8 mouse cellular contexts compared by ENCODE assay signal in the genomic region with DNA sequence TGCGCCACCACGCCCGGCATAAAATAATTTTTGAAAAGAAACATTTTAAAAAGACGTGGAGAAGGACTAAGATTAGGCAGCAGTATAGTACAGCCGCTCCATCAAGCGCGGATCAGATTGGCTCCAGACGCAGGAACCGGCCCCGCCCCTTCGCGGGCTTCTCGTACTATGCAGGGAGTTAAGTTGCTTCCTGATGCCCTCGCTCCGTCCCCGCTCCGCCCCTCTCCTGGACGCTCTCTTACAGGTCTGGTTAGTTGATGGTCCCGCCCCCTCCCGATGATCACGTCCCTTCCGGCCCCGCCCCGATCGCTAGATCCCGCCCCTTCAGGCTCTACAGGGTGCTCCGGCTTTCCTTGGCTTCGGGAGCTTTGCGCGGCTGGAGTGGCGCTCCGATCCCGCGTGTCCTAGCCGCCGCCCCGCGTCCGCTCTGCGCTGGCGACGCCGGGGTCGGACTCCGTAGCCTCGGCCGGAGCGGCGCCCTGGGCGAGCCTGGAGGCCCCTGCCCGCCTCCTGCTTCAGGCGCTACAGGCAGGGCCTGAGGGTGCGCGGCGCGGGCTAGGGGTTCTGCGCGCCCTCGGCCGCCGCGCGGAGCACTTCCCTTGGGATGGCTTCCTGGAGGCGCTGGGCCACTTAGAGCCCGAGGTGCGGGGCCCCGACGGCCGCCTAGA. TPM values are rescaled to one million over a fixed set of nuclear protein-coding genes. Genes with fewer than 3 reads are reported as not detected.
DNase-seq lines count a peak whose midpoint lies in the region; ATAC-seq and TF ChIP-seq lines count a peak whose summit lies in the region.

A gene (plus strand): TSS at position 308 of the 668 bp plus-strand sequence.

- peaks cover 36% of the 10 kb centered on the region for H3K36me3 ChIP-seq in G1E (replicated peaks)
- 0 out of 2 replicates have a peak, but pooled peaks cover 2% of the 10 kb centered on the region for H3K36me3 ChIP-seq in forebrain, embryonic 16.5 days (ENCODE audit: control insufficient read depth, insufficient read depth)
- peaks cover 27% of the 10 kb centered on the region for H3K36me3 ChIP-seq in lung, embryonic 14.5 days (ENCODE audit: insufficient read depth)
- H3K36me3 ChIP-seq in thymus, adult 2 months (ENCODE audit: control insufficient read depth, insufficient read depth, low read length), result 0 out of 2 replicates have a peak, but pooled peaks cover 5% of the 10 kb centered on the region

- peak within 1 kb of the TSS; percentile 54 for H3K4me2 ChIP-seq in forebrain, embryonic 16.5 days (ENCODE audit: low read length)
- H3K4me2 ChIP-seq in lung, embryonic 14.5 days, result peak within 1 kb of the TSS; percentile 86

- peak within 1 kb of the TSS; percentile 89 for H3K27ac ChIP-seq in forebrain, embryonic 16.5 days (ENCODE audit: low read length)
- peak within 1 kb of the TSS; percentile 93 for H3K27ac ChIP-seq in layer of hippocampus, adult 2 months
- H3K27ac ChIP-seq in lung, embryonic 14.5 days (ENCODE audit: low read depth), result peak within 1 kb of the TSS; percentile 94
- H3K27ac ChIP-seq in olfactory bulb, adult 2 months (ENCODE audit: insufficient read depth, low read depth, low read length), result peak within 1 kb of the TSS; percentile 60
- H3K27ac ChIP-seq in thymus, adult 2 months (ENCODE audit: control insufficient read depth, insufficient read depth, low read length), result no peak within 1 kb of the TSS

- no peaks in the 10 kb centered on the region for H3K9me3 ChIP-seq in G1E (replicated peaks)
- no peaks in the 10 kb centered on the region for H3K9me3 ChIP-seq in forebrain, embryonic 16.5 days (ENCODE audit: control insufficient read depth, low read length)
- no peaks in the 10 kb centered on the region for H3K9me3 ChIP-seq in lung, embryonic 14.5 days (ENCODE audit: low read depth, low read length)

- intact Hi-C loops in heart, postnatal 36 days (cut with DNase I), result no loop called here

- H3K4me1 ChIP-seq in G1E (ENCODE audit: insufficient read depth, low read depth, low read length), result peaks cover 70% of the 10 kb centered on the region
- peaks cover 19% of the 10 kb centered on the region for H3K4me1 ChIP-seq in forebrain, embryonic 16.5 days (replicated peaks; ENCODE audit: control insufficient read depth, insufficient read depth, low read length)
- 0 out of 2 replicates have a peak, but pooled peaks cover 4% of the 10 kb centered on the region for H3K4me1 ChIP-seq in lung, embryonic 14.5 days (ENCODE audit: insufficient read depth)
- H3K4me1 ChIP-seq in olfactory bulb, adult 2 months (ENCODE audit: control insufficient read depth, insufficient read depth, low read length), result peaks cover 23% of the 10 kb centered on the region
- H3K4me1 ChIP-seq in thymus, adult 2 months (replicated peaks; ENCODE audit: control insufficient read depth, insufficient read depth, low read length), result peaks cover 22% of the 10 kb centered on the region

- H3K9ac ChIP-seq in forebrain, embryonic 16.5 days (replicated peaks; ENCODE audit: low read depth, low read length), result peak within 1 kb of the TSS; percentile 84
- H3K9ac ChIP-seq in lung, embryonic 14.5 days, result peak within 1 kb of the TSS; percentile 89

- under 1% methylated on average over 68 of the region's 69 CpGs for WGBS in forebrain, embryonic 16.5 days
- WGBS in lung, embryonic 14.5 days, result under 1% methylated on average over 69 of the region's 69 CpGs
- under 1% methylated on average over 69 of the region's 69 CpGs for WGBS in olfactory bulb, adult 2 months
- under 1% methylated on average over 69 of the region's 69 CpGs for WGBS in thymus, adult 2 months

- peak within 1 kb of the TSS; percentile 90 for H3K4me3 ChIP-seq in G1E (ENCODE audit: low read depth, low read length)
- H3K4me3 ChIP-seq in forebrain, embryonic 16.5 days (replicated peaks; ENCODE audit: low read length), result peak within 1 kb of the TSS; percentile 81
- peak within 1 kb of the TSS; percentile 74 for H3K4me3 ChIP-seq in layer of hippocampus, adult 2 months
- peak within 1 kb of the TSS; percentile 82 for H3K4me3 ChIP-seq in lung, embryonic 14.5 days (ENCODE audit: low read depth, low read length)
- peak within 1 kb of the TSS; percentile 98 for H3K4me3 ChIP-seq in olfactory bulb, adult 2 months (ENCODE audit: insufficient read depth, low read depth, low read length)
- H3K4me3 ChIP-seq in thymus, adult 2 months (ENCODE audit: control insufficient read depth, insufficient read depth, low read length), result peak within 1 kb of the TSS; percentile 91

- H3K27me3 ChIP-seq in G1E (ENCODE audit: insufficient read depth, low read length), result no peaks in the 10 kb centered on the region
- H3K27me3 ChIP-seq in forebrain, embryonic 16.5 days (replicated peaks; ENCODE audit: control insufficient read depth, insufficient read depth, low read length), result no peaks in the 10 kb centered on the region
- H3K27me3 ChIP-seq in lung, embryonic 14.5 days (ENCODE audit: insufficient read depth, low read length), result no peaks in the 10 kb centered on the region
- no peaks in the 10 kb centered on the region for H3K27me3 ChIP-seq in thymus, adult 2 months (ENCODE audit: control insufficient read depth, insufficient read depth, low read length)

- ATAC-seq in G1E (ENCODE audit: extremely low read depth, insufficient number of reproducible peaks, low FRiP score, poor library complexity, severe bottlenecking), result peak; percentile 89
- ATAC-seq in forebrain, embryonic 16.5 days, result peak; percentile 98
- ATAC-seq in lung, embryonic 14.5 days (ENCODE audit: insufficient read depth), result peak; percentile 97

- TF ChIP-seq POLR2A in olfactory bulb, adult 2 months (IDR thresholded peaks at IDR 0.05; ENCODE audit: insufficient read depth, low read depth, low read length), result peak; percentile 66; the same call in 1 of the 2 replicates
- peak; percentile 64; the same call in 1 of the 2 replicates for TF ChIP-seq POLR2A in thymus, adult 2 months (IDR thresholded peaks at IDR 0.05; ENCODE audit: control insufficient read depth, extremely low read depth, insufficient read depth, low read length, poor library complexity)

- peak; percentile 95 for DNase-seq in G1E (ENCODE audit: low spot score)
- peak; percentile 94 to 97 for DNase-seq in cerebellum, adult 18-20 months
- peak; percentile 89 to 92 for DNase-seq in heart, postnatal 36 days
- peak; percentile 88 to 94 for DNase-seq in layer of hippocampus, adult 2 months (ENCODE audit: low spot score in 2 of 2)
- peak; percentile 100 for DNase-seq in lung, embryonic 14.5 days
- peak; percentile 95 for DNase-seq in thymus, adult 2 months

- TF ChIP-seq CTCF in G1E (IDR thresholded peaks at IDR 0.05; ENCODE audit: low read depth, low read length), result no peak
- TF ChIP-seq CTCF in layer of hippocampus, adult 2 months (conservative IDR thresholded peaks at IDR 0.05), result peak; percentile 47
- no peak for TF ChIP-seq CTCF in lung, embryonic 14.5 days (IDR thresholded peaks at IDR 0.05; ENCODE audit: low read depth)
- no peak for TF ChIP-seq CTCF in olfactory bulb, adult 2 months (IDR thresholded peaks at IDR 0.05; ENCODE audit: insufficient read depth, low read depth, low read length)
- TF ChIP-seq CTCF in thymus, adult 2 months (IDR thresholded peaks at IDR 0.05; ENCODE audit: borderline replicate concordance, control insufficient read depth, extremely low read depth, insufficient read depth, low read length, poor library complexity), result peak; percentile 16; the same call in 1 of the 2 replicates

RNA-seq across cellular contexts. Expression of the gene that starts here (rescaled TPM):
- 33.9 and 34.5 TPM in 2 replicates for total RNA-seq in G1E (2014; fragmentation: Nextera tagmentation)
- total RNA-seq in G1E (2017), result 50.1 and 50.7 TPM in 2 replicates
- 79.0 and 80.0 TPM in 2 replicates for polyA plus RNA-seq in G1E (2012)
- 20.9 and 25.0 TPM in 2 replicates for polyA plus RNA-seq in forebrain, embryonic 16.5 days (2015; fragmentation: Nextera tagmentation; extraction: Ambion mirVana)
- total RNA-seq in heart, postnatal 36 days (2021), result 10 to 100 TPM; 10.9 to 17.3 TPM
- total RNA-seq in layer of hippocampus, adult 2 months (2021), result 10 to 100 TPM; 30.3 to 34.9 TPM
- 28.2 and 35.3 TPM in 2 replicates for polyA plus RNA-seq in lung, embryonic 14.5 days (2014; fragmentation: Nextera tagmentation; extraction: Ambion mirVana)
- polyA plus RNA-seq in olfactory bulb, adult 2 months (2012; ENCODE audit: insufficient read depth, insufficient read length, low replicate concordance, missing spikeins), result not detected in 2 replicates
- 31.3 and 37.7 TPM in 2 replicates for polyA plus RNA-seq in thymus, adult 2 months (2012; rRNA removed)

Comparison
In these comparisons a context has a peak if more than half of its experiments do, and no peak if none do; other contexts are left out.
1. RNA of the gene that starts here (polyA plus RNA-seq): 79.0 to 80.0 TPM in G1E, 28.2 to 35.3 TPM in lung, embryonic 14.5 days, 31.3 to 37.7 TPM in thymus, adult 2 months and 20.9 to 25.0 TPM in forebrain, embryonic 16.5 days; not detected in olfactory bulb, adult 2 months; every median in the first group is over 10 times any median in the second.
2. CTCF ChIP-seq: peak in layer of hippocampus, adult 2 months (single experiment) and thymus, adult 2 months (single experiment); none in G1E (single experiment), lung, embryonic 14.5 days (single experiment) and olfactory bulb, adult 2 months (single experiment).
3. Peak in every context shown above with its lines, with median percentiles within 50 percentile points of each other: ATAC-seq, DNase-seq and H3K4me3 ChIP-seq.